Mouse (Mus musculus) gastrocnemius, postnatal 4 days (tissue): ENCODE results near the gene Rdh16f2. TPM values are rescaled to one million over a fixed set of nuclear protein-coding genes. Genes with fewer than 3 reads are reported as not detected.
"Not testable (repeated sequence)": the region's sequence is repeated elsewhere in the genome, so short reads cannot be mapped to it uniquely, and the experiment has no call there.

Experiments
- DNase-seq, 2 experiments: peaks; one replicate each; pipeline ENCODE4 v3.0.0; 2021 to 2022; ENCODE audit warnings: low spot score in 2 of 2, mixed read lengths in 2 of 2
- total RNA-seq, 2 experiments: library from RNA; stranded (reverse); gene quantifications; 2 replicates each; pipeline ENCODE4 v1.2.3; 2021

The Rdh16f2 gene
- total RNA-seq, 2 experiments from 2014 or later, result not detected

DNA sequence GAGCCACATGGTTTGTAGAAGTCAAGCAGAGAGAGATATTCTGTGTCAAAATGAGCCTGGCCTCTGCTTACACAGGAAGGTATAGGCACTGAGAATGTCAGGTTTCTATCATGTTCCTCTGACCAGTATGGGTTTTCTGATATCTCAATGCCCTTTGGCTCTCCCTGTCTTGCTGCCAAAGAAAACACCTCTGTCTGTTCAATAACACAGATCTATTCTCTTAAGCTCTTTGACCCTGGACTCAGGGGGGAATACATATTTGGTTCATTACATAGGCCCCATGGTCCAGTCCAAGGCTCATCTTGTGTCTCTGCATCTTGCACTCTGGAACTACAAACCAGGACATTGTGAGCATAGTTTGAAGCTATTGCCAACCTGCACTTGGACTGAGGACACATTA is 22.3 kb downstream of the Rdh16f2 start, which contains the start of gene Rdh7:
TSS of gene Rdh7 (minus strand) at position 213 of the 400 bp plus-strand sequence.
- no peak for DNase-seq

DNA sequence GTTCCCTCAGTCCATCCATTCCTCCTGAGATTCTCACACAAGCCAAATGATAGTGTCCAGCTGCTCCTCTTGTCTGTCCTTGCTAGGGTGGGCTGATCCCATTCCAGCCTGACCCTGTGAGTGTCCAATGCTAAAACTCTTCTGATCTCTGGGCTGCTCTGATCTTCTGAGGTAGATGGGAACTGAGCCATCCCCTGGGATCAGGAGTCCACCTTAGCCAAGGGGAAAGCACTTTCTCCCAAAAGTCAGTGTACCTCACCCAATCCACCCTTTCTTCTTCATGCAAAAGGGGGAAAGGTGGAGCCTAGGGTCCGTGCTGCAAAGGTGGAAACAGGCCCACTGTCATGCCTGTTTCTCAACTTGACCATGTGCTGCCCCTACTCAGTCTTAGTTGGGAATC is 25.2 kb downstream of the Rdh16f2 start:
- no peak for DNase-seq

DNA sequence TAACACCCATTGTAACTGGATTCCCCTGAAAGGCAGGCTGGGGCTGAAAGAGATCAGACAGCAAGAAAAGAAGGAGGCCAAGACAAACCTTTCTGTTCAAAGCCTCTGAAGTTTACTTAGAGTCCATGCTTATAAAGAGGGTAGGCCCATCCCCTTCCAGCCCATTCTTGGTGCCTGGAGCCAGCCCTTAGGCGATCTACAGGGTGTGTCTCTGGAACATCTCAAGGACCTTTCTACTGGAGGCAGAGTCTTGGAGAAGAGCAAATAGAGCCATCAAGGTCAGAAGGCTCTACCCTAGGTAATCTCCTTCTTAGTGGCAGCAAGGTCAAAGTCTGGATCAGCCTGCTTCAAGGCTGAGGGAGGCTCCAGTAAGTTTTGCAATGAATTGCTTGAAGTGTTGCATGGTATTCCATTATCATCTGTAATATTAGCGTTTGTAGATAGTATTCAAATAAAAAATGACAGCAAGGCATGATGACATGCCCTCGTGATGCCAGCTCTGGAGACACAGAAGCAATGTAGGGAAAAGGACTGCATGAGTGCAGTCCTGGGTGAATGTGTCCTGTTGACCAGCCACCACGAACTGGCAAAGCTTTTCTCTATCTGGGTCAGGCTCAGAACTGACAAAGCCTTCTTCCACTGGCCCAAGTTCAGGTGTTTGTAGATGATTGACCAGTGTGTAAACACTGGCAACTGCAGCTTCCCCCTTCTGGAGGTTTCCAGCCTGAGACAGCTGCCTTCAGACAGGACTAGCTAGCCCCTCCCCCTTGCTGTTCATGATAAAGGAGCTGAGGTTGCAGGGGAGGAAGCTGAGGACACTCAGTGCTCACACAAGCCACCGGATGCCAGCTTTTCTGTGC is 27.1 kb downstream of the Rdh16f2 start:
- DNase-seq, result not testable (repeated sequence)

DNA sequence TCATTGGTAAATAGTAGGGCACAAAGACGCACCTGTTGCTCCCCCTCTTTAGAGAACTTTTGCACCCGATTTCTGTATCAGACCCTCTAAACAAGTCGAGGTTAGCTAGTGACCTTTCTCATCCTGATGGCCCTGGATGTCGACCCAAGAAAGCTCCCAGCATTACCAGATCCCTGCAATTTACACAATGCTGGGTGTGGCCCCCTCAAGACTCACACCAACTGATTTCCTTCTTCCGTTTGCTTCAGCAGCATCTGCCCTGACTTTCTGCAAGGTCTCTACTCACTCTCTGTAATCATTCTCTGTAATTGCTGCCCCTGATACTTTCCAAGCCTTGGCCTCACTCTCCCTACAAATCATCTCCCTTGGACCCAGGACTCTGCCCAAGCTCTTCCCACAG is 30.4 kb downstream of the Rdh16f2 start:
- DNase-seq, result no peak

DNA sequence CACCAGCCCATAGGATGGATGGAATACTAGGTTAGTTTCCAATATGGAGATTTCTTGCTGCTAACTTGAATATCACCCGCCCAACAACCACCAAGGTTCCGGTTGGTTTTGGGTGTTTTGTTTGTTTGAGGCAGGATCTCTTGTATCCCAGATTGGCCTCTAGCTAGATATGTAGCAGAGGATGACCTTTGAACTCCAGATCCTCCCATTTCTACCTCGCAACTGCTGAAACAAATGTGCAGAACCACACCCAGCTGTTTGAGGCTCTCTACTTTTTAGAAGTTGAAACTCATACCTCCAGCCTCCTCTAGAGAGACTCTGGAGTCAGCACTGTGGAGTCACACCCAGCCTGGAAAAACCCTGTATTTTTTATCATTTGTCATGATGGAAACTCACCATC is 31.2 kb downstream of the Rdh16f2 start:
- DNase-seq, result no peak

DNA sequence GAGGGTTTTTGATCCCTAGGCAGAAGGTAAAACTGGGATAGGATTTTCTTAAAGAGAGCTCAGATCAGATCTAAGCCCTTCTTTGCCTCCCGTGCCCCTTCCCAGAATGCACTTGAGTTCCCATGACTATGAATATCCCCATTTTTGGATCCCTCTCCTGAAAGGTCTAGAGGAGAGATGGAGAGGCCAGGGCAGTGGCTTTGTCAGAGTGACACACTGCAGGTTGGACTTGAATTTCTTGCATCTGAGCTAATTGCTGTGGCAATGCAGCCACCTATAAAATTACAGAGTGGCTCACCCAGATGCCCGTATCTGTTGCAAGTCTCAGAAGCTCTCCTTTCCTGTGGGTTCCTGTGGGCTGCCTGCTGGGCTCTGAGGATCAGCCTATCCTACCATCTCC is 31.9 kb downstream of the Rdh16f2 start, which contains the start of gene Sdr9c7:
TSS of gene Sdr9c7 (plus strand) at position 301 of the 400 bp plus-strand sequence.
- DNase-seq, result no peak

DNA sequence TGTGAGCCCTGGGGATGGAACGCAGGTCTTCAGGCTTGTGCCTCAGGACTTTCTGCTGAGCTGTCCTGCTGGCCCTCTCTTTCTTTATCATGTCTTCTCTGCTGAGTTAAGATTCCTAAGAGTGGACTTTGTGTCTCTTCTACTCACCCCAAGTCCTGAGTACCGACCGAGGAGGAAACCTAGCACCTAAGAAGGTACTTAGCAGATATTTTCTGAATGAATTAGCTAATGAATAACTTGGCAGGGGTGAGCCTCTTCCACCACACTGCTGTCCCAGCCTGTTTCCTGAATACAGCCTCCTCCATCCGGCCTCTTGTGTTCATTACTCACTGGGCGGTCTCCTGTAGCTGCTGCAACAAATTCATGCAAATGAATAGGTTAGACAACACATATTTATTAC is 33.5 kb downstream of the Rdh16f2 start:
- DNase-seq, result no peak

DNA sequence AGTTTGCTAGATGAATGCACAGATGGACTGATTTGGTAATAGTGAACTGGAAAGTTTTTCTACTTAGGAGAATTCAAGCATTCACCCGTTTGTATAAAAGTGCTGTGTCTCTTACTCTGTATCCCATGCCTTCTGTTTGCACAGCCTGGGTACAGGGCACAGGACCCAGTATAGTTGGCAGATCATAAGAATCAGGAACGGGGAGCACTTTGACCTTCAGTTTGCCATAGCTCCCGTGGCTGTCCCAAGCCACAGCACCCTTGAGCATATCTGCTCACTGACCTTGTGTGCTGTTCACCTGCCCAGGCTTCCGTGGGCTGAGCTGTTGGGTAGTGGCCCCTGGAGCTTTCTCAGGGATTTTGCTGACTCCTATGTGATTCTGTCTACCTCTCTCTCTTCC is 35.5 kb downstream of the Rdh16f2 start:
- DNase-seq, result no peak

DNA sequence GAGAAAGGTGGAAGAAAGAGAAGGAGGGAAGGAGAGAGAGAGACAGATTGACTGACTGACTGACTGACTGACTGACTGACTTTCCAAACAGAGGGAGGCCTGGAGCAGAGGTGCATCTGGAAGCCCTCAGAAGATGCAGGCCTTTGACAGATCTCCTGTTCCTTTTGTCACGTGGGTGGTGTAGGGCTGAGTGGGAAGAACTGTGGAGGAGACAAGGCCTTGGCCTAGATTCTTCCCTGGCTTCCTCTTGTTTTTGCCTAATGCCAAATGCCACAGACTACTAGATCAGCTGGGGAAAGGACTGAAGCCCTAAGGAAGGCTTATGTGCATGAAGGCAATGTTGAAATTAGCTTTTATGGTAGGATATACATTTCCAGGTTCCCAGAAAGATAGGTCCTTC is 36.8 kb downstream of the Rdh16f2 start:
- no peak for DNase-seq

DNA sequence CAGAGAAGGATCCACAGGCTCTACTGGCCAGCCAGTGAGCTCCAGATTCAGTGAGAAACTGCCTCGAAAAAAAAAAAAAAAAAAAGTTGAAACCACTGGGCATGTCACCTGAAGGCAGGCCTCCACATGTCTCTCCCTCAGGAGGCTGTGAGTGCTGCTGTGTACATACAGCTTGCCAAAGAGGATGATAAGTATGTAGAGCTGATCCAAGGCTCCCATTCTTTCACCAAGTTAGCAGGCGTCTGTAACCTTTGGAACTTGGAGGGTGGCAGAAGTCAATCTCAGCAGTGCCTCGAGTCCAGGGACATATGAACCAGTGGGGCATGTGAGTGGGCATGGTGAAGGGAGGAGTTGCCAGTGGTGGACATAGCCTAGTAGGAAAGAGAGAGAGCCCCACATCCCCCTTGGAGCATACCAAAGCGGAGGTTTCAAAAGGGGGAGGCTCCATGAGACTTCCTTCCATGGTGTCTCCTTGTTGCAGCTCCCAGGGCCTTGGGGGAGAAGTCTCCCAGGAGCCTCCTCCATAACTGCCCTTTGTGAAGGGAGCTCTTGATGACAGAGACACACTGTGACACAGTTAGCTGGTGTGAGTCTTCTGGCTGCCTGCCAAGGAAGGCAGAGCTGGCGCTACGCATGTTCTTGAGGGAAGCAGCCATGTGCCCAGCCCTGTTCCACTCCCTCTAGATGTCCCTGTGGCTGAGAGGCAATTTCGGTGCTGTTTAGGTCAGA is 38.6 kb downstream of the Rdh16f2 start:
- DNase-seq, result no peak

DNA sequence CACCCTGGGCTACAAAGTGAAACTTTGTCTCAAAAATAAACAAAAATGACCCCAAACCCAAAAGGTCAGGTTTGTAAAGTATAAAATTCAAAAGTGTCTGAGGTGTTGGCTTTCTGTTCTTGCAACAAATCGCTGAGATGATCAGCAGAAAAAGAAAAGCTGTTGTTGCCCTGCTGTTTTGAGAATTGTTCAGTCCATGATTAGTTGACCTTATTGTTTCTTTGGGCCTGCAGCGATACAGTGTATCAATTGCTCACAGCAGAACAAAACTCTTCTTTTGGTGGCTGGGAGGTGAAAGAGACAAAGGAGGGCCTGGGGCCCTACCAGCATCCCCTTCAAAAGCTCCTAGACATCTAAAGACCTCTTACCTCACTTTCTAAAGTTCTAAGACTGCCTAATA is 39.9 kb downstream of the Rdh16f2 start:
- no peak for DNase-seq

DNA sequence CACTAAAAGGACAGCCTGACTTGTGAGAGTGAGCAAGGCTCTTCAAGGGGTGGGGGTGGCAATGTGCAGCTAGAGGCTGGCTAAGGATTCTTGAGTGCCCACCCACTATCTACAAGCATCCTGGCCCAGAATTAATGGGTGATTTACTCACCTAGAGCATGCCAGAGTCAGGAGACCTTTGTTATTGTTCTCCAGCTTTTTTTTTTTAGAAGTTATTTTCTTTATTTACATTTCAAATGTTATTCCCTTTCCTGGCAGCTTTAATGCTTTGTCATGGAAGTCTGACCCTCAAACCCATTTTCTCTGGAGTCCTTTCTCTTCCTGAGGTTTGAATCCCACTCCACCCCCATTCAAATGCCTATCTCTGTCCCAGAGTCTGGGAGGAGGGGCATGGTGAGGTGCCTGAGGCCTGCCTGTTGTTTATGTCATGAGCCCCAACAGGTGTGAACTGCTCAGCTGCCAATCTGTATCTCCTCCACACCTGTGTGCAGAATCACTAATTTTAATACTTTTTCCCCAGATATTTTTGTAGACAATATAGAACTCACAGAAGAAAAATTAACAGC is 41.2 kb downstream of the Rdh16f2 start:
- no peak for DNase-seq

DNA sequence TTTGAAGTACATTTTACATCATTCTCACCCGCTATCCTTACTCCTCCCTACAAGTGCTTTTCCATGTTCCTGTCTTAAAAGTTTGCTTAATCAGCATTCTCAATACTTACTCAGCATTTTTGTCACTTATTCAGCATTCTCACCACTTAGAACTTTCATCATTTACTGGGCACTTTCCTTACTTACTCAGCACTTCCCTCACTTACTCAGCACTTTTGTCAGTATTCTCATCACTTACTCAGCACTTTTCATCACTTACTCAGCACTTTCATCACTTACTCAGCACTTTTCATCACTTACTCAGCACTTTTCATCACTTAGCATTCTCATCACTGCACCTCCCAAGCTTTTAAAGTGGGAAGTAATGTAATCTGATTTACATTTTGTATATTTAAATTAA is 49.3 kb downstream of the Rdh16f2 start:
- no peak for DNase-seq

DNA sequence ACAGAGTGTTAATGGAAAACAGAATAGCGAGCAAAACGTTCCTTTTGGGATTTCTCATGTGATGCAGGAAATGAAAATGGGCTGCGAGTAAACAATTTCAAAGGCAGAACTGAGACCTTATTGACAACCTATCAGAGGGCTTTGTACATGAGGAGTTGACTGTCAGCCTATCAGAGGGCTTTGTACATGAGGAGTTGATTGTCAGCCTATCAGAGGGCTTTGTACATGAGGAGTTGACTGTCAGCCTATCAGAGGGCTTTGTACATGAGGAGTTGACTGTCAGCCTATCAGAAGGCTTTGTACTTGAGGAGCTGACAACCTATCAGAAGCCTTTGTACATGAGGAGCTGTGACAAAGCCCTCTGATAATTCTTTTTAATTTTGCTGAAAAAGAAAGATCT is 50.9 kb downstream of the Rdh16f2 start:
- not testable (repeated sequence) for DNase-seq

DNA sequence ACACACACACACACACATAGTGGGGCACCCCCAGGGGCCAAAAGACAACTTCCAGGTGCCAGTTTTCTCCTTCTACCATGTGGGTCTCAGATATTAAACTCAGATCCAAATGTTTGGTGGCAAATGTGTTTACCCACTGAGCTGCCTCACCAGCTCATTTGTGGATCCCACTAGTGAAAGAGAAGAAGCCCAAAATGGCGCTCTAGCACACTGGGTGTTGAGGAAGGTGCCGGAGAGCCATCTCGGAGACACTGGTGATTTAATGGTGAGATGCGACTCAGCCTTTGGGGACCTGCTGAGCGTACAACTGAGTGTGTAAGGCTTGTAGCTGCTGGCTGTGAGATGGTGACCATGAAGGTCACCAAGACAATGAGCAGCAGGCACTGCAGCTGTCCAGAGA is 51.4 kb downstream of the Rdh16f2 start:
- no peak for DNase-seq

DNA sequence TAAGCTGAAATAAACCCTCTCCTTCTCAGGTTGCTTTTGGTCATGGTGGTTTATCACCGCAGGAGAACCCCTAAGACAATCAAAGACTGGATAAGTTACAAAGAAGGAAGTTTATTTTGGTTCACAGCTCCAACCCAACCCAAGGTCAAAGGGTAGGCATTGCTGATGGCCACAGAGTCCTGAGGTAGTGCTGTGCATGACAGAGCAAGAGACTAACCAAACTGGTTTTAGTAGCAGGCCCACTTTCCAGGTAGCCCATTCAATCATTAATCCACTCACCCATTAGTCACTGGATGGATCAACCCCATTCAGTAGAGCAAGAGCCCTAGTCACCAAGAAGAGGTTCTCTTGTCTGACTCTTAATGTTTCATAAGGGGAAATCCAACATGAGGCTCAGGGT is 56.0 kb downstream of the Rdh16f2 start:
- no peak for DNase-seq

DNA sequence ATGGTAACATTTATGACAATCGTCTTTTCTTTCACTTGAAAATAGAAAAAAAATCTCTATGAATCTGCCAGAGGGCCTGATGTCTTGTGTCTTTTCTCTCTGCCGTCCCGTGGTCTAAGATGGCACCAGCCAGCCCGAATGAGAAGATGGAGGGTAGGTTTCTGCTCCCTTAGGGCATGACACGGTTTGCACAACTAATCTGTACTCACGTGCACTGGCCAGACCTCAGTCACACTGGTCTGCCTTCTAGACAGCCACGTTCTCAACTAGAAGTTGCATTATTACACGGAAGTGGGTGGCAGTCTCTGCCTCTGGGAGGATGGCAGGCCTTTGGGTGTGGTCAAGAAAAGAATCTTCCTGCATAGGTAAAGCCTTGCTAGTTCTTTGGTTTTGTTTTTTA is 56.8 kb downstream of the Rdh16f2 start:
- no peak for DNase-seq

DNA sequence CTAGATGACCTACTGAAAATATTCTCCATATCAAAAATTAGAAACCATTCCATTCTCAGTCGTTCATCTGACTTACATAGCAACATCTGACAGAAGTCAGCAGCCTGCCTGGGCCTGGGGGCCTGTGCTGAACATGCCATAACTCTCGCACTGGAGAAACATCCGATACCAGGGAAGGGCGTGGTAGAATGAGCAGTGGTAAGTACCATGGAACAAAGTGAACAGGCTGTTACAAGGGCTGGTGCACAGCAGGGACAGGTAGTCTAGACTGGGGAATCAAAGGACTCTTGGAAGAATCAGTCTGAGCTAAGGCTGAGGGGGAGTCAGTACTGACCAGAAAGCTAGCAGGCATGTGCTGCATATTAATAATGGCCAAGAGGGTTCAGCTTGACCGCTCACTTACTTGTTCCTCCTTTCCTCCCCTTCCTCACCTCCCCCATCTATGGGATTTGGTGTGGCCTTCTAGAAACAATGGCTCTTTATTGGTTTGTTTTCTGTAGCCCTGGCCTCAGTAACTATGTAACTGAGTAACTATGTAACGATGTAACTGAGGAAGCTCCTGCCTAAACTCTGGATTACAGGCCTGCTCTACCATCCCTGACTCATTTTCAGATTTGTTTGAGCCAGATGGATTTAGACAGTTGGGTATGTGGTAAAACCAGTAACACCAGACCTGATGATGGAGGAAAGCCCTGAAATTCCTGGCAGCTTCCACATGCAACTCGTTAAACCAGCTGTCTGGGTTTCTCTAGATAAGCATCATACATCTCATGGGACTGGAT is 58.5 kb downstream of the Rdh16f2 start:
- DNase-seq, result no peak
